Mouse (Mus musculus) megakaryocyte-erythroid progenitor cell, adult 5-6 weeks (primary cell): ENCODE results near the gene Zfp354a. TPM values are rescaled to one million over a fixed set of nuclear protein-coding genes. Genes with fewer than 3 reads are reported as not detected.
"Not testable (repeated sequence)": the region's sequence is repeated elsewhere in the genome, so short reads cannot be mapped to it uniquely, and the experiment has no call there.

ENCODE experiments used
- ATAC-seq: replicated peaks from 2 replicates; pipeline ENCODE4 v1.8.0; 2016; ENCODE audit warnings: mild to moderate bottlenecking, inconsistent platforms; ENCODE audit not compliant: severe bottlenecking, poor library complexity, low FRiP score, low TSS enrichment
- total RNA-seq, 2 experiments: library from RNA; stranded (forward) in 1 of 2; stranded (reverse) in 1 of 2; fragments of 200-1000, 215-1000 nt in 1 of 2; fragments of >200 nt in 1 of 2; fragmentation: Nextera tagmentation in 1 of 2; gene quantifications; 2 replicates each; pipeline ENCODE4 v1.2.3; 2014 to 2017

The Zfp354a gene
- total RNA-seq (2014; fragmentation: Nextera tagmentation) (not detected in 2 replicates), total RNA-seq (2017) (not detected in 2 replicates)

DNA sequence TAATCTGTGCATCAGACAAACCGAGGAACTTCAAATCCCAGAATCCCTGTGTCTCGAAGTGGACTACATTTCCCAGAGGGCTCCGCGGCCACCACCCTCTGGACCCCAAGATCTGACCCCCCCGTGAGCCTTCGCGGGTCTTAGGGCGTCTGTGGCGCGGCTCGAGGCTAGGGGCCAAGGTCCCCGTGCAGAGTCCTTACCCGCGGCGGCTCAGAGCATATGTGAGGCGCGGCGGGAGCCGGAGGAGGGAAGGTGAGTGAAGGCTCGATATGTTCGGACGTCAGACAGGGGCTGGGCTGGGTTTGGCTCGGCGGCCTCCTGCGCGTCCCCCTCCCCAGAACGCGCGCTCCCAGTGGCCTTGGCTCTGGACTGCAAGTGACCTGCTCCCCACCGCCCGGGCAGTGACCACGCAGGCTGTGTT is at the start of gene Zfp354a:
Gene Zfp354a, plus strand, starts transcription at position 107 of the 421 bp plus-strand sequence.
- no peak; the same call in 1 of the 2 replicates for ATAC-seq

DNA sequence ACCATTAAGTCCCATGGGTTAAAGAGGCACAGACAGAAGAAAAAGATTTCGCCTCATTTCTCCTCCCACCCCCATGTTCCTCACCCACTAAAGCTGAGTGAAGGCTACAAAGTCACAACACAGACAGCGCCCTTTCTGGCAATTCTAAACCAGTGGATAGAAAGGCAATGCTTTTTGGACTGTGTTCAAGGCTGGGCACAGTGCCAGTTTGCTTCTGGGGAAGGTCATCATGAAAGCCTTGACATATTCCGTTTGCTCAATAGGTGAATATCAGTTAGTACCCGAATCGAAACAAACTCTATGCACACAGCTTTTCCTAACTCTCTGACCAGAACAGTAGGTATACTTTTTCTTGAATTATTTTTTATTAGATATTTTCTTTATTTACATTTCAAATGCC is 47.2 kb upstream of the Zfp354a start:
- no peak for ATAC-seq

DNA sequence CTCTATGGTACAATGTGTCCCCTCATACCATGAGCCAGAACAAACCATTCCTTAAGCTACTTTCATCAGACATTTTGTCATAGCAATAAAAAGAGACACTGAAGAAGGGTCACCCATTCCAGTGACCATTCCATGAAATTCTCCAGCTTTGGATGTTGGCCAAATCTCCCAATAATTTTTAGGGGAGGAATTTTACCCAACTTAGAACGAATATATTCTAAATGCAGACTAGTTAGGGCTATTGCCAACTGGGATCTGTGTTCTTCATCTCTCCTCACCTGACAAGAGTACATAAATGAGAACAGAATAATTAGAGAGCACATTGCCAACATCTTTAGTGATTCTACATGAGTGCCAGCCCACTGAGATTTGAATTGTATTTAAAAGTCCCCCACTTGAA is 45.1 kb upstream of the Zfp354a start, which contains the start of gene Olfr54:
Gene Olfr54, plus strand, starts transcription at position 301 of the 400 bp plus-strand sequence.
- no peak for ATAC-seq

DNA sequence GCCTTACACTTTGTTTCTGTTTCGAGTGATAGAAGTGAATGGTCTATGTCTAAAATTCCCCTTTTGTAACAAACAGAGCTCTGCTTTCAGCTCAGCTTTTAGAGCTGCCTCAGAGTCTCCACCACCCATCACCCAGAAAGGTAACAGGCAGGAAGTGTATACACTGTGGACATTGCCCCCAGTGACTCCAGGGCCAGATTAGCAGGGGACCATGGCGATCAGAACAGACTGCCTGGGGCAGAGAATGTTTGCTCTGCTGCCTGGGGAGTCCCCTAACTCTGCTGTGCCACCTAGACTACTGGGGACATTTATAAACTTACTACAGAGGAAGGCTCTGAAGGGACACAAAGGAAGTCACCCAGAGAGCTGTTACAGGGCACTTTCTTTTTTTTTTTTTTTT is 42.7 kb upstream of the Zfp354a start:
- ATAC-seq = no peak

DNA sequence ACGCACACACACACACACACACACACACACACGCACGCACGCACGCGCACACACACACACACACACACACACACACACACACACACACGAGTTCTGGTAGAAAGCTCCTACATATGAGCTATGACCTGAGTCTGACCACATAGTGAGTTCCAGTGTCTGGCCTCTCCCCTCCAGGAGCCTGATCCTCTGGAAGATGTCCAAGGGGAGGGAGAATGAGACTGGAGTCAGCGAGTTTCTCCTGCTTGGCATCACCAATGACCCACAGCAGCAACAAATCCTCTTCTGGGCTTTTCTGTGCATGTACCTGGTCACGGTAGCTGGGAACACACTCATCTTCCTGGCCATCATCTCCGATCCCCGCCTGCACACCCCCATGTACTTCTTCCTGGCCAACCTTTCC is 32.2 kb upstream of the Zfp354a start:
- ATAC-seq = not testable (repeated sequence)

DNA sequence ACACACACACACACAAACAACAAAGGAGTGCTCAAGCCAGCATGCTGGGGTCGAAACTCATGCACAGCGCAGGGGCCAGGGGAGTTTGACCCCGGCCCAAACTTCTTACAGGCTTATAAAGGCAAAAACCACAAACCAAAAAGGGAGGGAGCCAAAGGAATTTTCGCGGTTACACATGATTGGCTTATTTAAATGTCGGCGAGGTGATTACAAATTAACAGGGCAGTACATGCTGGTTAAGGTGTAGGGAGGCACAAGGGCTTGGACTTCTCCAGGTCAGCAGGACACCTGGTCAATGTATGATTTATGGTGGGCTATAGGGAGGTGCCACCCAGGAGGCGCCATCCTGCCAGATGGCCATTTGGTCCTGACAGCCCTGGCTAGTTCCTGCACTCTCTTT is 29.7 kb upstream of the Zfp354a start:
- ATAC-seq = not testable (repeated sequence)

DNA sequence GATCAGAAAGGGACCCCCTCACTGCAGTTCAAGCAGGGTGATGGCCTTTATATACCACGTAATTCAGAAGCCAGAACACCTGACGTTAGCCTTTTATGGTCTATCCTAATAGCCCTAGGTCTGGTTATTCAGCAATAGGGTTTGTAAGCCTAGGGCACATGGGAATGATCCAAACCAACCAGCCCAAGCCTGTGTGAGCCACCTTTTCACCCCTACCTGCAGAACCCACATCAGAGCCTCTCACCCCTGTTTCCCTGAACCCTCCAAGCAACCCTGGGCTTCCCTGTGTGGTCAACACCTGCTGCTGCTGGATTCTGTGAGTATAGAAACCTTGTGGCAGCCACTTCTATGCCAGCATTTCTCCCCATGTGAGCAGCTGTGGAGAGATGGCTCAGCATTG is 28.8 kb upstream of the Zfp354a start:
- ATAC-seq = no peak

DNA sequence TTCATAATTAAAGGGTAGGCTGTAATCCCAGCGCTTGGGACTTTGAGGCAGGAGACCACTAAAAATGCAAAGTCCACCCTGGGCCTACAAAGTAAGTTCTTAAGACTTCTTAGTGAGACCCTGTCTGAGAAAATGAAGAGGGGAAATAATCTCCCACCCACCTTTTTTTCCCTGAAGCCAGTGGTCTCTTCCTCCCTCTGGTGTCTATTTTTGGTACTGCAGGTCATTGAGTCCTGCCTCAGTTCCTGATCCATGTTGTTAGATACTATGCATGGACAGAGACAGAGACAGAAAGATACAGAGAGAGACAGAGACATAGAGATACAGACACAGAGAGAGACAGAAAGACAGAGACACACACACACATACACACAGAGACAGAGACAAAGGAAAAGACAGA is 26.2 kb upstream of the Zfp354a start:
- ATAC-seq = no peak

DNA sequence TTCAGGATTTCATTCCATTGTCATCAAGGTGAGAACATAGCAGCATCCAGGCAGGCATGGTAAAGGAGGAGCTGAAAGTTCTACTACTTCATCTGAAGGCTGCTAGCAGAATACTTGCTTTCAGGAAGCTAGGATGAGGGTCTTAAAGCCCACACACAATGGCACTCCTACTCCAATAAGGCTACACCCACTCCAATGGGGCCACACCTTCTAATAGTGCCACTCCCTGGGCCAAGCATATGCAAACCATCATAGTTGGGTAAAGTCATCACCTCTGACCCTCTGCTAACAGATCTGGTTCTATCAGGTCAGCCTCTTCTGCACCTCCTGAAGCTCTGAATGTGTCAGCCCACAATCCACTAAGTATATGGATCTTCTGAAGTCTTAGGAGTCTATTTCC is 24.9 kb upstream of the Zfp354a start:
- not testable (repeated sequence) for ATAC-seq

DNA sequence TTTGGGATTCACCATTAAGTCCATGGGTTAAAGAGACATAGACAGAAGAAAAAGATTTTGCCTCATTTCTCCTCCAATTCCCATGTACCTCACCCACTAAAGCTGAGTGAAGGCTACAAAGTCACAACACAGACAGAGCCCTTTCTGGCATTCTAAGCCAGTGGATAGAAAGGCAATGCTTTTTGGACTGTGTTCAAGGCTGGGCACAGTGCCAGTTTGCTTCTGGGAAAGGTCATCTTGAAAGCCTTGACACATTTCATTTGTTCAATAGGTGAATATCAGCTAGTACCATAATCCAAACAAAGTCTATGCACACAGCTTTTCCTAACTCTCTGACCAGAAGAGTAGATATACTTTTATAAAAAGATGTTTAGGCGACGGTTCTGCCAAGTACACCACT is 23.1 kb upstream of the Zfp354a start:
- ATAC-seq = no peak

DNA sequence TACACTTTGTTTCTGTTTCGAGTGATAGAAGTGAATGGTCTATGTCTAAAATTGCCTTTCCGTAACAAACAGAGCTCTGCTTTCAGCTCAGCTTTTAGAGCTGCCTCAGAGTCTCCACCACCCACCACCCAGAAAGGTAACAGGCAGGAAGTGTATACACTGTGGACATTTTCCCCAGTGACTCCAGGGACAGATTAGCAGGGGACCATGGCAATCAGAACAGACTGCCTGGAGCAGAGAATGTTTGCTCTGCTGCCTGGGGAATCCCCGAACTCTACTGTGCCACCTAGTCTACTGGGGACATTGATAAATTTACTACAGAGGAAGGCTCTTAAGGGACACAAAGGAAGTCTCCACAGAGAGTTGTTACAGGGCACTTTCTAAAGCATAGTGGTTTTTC is 14.3 kb upstream of the Zfp354a start:
- not testable (repeated sequence) for ATAC-seq

DNA sequence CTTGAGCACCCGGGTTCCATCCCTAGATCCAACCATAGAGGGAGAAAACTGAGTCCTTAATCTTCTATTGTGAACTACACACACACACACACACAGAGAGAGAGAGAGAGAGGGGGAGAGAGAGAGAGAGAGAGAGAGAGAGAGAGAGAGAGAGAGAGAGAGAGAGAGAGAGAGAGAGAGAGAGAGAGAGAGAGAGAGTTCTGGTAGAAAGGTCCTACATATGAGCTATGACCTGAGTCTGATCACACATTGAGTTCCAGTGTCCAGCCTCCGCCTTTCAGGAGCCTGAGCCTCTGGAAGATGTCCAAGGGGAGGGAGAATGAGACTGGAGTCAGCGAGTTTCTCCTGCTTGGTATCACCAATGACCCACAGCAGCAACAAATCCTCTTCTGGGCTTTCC is 11.2 kb upstream of the Zfp354a start, which contains the start of gene Olfr1375:
Gene Olfr1375, plus strand, starts transcription at position 301 of the 400 bp plus-strand sequence.
- ATAC-seq = not testable (repeated sequence)

DNA sequence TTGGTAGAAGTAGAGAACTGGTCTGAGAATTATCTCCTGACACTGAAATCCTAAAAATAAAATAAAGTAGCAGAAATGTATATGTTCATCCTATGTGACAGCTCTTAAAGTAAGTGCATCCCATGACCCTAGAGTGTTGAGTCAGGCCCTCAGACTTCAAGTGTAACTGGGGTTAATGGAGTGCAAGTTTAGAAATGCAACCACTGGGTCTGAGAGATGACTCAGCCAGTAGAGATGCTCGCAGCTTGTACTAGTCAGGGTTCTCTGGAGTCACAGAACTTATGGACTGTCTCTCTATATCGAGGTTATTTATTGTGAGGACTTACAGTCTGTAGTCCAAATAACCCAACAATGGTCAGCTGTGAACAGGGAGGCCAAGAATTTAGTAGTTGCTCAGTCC is 7.4 kb upstream of the Zfp354a start:
- no peak for ATAC-seq

DNA sequence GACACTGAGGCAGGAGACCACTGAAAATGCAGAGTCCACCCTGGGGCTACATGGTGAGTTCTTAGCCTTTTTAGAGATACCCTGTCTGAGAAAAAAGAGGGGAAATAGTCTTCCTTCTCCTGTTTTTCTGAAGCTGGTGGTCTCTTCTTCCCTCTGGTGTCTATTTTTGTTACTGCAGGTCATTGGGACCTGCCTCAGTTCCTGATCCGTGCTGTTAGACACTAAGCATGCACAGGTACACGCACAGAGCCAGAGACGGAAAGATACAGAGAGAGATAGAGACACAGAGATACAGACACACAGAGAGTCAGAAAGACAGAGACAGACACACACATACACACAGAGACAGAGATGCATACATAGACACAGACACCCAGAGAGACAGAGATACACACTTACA is 5.8 kb upstream of the Zfp354a start:
- ATAC-seq = no peak

DNA sequence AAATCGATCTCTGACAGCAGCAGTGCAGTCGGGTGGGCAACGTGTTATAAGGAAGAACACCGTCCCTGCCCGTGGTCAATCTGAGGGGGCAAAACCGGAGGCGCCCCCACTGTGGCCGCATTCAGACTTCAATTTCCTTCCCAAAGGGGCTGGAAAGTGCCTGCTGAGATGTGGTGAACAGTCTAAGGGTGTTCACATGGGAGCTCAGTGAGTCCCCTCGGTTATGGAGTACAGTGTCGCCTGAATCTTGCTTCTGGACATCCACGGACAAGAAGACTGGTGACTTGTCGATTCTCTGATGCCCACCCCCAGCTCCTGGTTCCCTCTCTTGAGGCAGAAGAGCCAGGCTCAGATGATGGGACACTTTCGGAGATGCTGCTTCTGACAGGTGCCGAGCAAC is 583 bp downstream of the Zfp354a start:
- no peak for ATAC-seq

DNA sequence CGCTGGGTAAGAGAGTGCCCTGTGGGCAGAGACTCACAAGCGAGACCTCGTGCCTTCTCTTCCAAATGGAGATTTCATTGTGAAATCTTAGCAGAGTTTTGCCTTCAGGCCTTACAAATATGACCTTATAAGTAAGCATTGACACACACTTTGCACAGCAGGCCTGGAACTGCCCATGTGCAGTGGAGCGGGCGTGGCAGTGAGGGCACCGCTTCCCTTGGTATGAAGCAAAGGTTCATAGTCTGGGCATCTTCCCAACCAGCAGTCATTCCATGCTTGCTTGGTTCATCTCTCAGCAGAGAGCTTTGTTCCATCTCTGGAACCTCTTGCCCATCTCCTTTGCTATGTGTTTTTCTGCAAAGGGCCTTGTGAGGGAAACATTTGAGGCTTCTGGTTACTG is 1.9 kb downstream of the Zfp354a start:
- no peak for ATAC-seq

DNA sequence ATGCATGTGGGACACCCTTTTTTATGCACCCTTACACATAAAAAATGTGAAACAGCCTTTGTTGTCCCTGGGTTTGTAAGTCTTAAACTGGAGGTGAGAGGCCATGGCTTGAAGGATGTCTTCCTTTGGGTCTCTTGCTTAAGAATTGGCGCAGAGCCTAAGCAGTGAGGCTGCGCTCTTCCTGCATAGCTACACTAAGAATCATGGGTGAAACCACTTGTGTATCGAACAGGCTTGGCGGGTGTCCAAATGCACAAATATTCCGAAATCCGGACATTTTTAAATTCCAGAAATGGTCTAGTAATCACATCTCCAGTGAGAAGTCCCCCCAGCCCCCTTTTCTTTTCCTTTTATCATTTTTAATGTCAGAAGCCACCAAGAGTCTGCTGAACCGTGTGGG is 4.2 kb downstream of the Zfp354a start:
- ATAC-seq = no peak

DNA sequence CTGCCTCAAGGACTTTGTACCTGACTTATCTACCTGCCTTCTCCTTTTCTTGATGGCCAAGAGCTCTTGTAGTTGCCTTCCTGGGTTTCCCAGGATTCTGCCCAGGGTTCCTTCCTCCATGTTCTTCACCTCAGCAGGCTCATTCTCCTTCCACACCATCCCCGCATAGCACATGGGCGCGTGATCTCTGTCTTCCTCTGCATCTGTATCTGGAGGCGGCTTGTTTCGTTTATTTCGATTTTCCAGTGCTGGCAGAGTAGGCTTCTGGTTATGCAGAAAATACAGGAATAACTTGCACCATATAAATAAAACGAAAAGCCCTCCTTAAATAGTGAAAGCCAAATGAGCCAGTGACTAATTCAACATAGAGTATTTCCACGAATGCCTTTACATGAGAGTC is 4.8 kb downstream of the Zfp354a start:
- no peak for ATAC-seq

DNA sequence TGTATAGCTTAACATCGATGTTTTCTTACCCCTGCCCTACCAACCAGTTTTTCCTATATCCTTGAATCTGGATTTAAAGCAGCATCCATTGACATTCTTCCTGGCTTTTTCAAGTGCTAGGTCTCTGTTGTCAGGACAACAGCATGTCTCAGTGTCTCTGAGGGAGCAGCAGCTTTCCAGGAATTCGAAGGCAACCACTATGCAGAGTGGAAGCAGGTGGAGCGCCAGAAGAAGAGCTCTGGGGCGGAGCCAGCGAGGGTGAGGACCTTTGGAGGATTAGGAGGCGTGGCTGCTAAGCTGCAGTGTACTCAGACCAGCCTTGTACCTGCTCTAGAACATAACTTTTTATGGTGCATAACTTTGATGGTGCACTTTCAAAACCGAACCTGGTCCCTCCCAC is 25.5 kb downstream of the Zfp354a start:
- ATAC-seq = no peak

DNA sequence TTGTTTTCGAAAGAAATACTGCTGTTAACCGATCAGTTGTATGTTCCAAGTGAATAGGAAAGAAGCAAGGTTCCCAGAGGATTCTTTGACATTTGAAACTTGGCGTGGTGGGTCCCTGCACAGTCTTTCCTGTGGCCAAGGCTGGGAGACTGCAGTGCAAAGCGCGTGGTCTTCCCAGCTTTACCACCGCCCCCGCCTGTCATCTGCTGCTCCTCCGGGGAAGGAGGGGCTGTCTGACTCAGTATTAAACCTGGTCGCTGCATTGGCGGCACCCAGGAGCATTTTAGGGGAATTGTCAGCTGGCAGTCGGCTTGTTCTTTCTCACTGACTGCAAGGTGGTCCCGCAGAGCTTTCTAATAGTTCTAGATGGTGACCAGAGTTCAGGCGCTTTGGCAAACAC is 26.2 kb downstream of the Zfp354a start:
- ATAC-seq = no peak

DNA sequence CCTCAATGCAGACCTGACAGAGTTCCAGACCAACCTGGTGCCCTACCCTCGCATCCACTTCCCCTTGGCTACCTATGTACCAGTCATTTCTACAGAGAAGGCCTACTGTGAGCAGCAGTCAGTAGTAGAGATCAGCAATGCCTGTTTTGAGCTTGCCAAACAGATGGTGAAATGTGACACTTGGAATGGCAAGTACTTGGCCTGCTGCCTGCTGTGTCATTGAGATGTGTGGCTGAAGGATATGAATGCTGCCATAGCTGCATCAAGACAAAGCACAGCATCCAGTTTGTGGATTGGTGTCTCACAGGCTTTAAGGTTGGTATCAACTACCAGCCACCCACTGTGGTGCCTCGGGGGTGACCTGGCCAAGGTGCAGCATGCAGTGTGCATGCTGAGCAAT is 48.2 kb downstream of the Zfp354a start:
- no peak for ATAC-seq

DNA sequence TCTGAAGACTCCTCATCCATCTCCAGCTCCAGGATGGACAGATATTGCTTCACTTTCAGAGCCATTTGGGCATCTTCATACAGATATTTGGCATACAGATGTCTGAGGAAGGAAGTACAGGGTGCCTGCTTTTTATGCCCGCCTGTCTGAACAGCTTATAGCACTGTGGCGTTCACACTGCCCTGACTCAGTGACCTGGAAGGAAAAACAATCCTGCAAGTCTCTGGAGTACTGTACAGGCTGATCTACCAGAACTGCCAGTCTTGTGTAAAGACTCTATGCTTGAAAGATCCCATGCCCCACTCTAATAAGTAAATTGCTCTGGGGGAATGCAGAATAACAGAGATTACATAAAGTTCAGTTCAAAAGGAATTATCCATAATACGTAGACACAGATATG is 51.6 kb downstream of the Zfp354a start:
- no peak for ATAC-seq
